Mouse (Mus musculus): ENCODE results near the gene Serpina3a. TPM values are rescaled to one million over a fixed set of nuclear protein-coding genes. Genes with fewer than 3 reads are reported as not detected.

Gene Serpina3a
- polyA plus RNA-seq, 1 experiment = not detected

DNA sequence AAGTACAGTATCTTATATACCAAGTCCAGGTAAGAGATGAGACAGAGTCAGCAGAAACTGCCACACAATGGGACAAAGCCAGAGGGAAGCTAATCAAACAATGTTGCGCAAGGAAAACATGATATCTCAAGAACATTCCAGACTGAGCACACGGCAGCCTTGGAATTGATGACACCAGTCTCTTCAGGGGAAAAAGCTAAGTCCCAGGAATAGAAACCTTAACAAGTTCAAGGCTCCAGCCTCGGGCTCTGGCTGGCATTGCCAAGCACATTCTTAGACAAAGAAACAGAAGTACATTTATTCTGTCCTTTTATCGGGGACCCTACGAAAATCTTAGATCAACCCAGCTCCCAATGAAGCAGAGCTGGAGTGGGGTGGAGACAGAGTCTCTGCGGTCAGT is 11.8 kb upstream of the Serpina3a start, which contains the start of gene Serpina5:
Gene Serpina5, plus strand, starts transcription at position 346 of the 400 bp plus-strand sequence.
- H3K27ac ChIP-seq (ENCODE audit: insufficient read depth, low read length) = no peak within 1 kb of the TSS
- no peaks in the 10 kb centered on the region for H3K4me1 ChIP-seq (ENCODE audit: control insufficient read depth, insufficient read depth, low read length)
- TF ChIP-seq CTCF (IDR thresholded peaks at IDR 0.05; ENCODE audit: extremely low read depth, insufficient read depth, low read length) (no peak), POLR2A (IDR thresholded peaks at IDR 0.05; ENCODE audit: extremely low read depth, insufficient read depth, low read length) (no peak)
- no peak within 1 kb of the TSS for H3K4me3 ChIP-seq (ENCODE audit: insufficient read depth, low read length)

- TF ChIP-seq POLR2A (IDR thresholded peaks at IDR 0.05; ENCODE audit: extremely low read depth, insufficient read depth, low read length) = no peak
- no peak for TF ChIP-seq CTCF (IDR thresholded peaks at IDR 0.05; ENCODE audit: extremely low read depth, insufficient read depth, low read length)
- Histone ChIP-seq H3K27ac (ENCODE audit: insufficient read depth, low read length) (no peak overlapping the region), H3K4me1 (ENCODE audit: control insufficient read depth, insufficient read depth, low read length) (no peaks in the 10 kb centered on the region), H3K4me3 (ENCODE audit: insufficient read depth, low read length) (no peak overlapping the region)
These were observed 6.7 kb upstream of the Serpina3a start for GRCm38 (mm10) chr12:104105847-104106246.

GRCm38 (mm10) chr12:104106919-104107318 is 5.6 kb upstream of the Serpina3a start:
- H3K4me3 ChIP-seq (ENCODE audit: insufficient read depth, low read length) = no peak overlapping the region
- no peak for TF ChIP-seq CTCF (IDR thresholded peaks at IDR 0.05; ENCODE audit: extremely low read depth, insufficient read depth, low read length)
- TF ChIP-seq POLR2A (IDR thresholded peaks at IDR 0.05; ENCODE audit: extremely low read depth, insufficient read depth, low read length) = no peak
- H3K27ac ChIP-seq (ENCODE audit: insufficient read depth, low read length) = no peak overlapping the region
- H3K4me1 ChIP-seq (ENCODE audit: control insufficient read depth, insufficient read depth, low read length) = no peaks in the 10 kb centered on the region

DNA sequence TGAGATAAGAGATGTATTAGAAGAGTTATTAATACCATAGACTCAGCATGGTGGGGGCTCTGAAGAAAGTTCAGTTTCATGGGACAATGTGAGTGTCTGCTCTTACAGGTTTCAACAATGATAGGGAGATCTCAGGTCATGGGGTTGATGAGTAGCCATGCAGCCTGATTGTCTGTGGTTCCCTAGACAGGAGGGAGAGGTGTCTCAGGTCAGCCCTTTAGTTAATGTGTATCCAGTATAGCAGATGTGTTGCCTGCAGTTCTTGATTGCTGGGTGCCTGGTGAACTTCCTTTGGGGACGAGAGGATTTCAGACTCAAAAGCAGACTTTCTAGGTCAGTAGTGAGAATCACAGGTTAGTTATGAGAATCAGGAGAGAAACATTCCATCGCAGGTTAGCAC is 4.0 kb upstream of the Serpina3a start:
- H3K4me1 ChIP-seq (ENCODE audit: control insufficient read depth, insufficient read depth, low read length) = no peaks in the 10 kb centered on the region
- H3K4me3 ChIP-seq (ENCODE audit: insufficient read depth, low read length) = no peak overlapping the region
- no peak overlapping the region for H3K27ac ChIP-seq (ENCODE audit: insufficient read depth, low read length)
- TF ChIP-seq CTCF (IDR thresholded peaks at IDR 0.05; ENCODE audit: extremely low read depth, insufficient read depth, low read length) = no peak

GRCm38 (mm10) chr12:104114921-104115579 is 2.5 kb downstream of the Serpina3a start:
- H3K27ac ChIP-seq (ENCODE audit: insufficient read depth, low read length) = no peak overlapping the region
- no peak overlapping the region for H3K4me3 ChIP-seq (ENCODE audit: insufficient read depth, low read length)
- H3K4me1 ChIP-seq (ENCODE audit: control insufficient read depth, insufficient read depth, low read length) = no peaks in the 10 kb centered on the region
- TF ChIP-seq CTCF (IDR thresholded peaks at IDR 0.05; ENCODE audit: extremely low read depth, insufficient read depth, low read length) = no peak

- TF ChIP-seq POLR2A (IDR thresholded peaks at IDR 0.05; ENCODE audit: extremely low read depth, insufficient read depth, low read length) = no peak
- no peak for TF ChIP-seq CTCF (IDR thresholded peaks at IDR 0.05; ENCODE audit: extremely low read depth, insufficient read depth, low read length)
- Histone ChIP-seq H3K4me1 (ENCODE audit: control insufficient read depth, insufficient read depth, low read length) (no peaks in the 10 kb centered on the region), H3K27ac (ENCODE audit: insufficient read depth, low read length) (no peak overlapping the region), H3K4me3 (ENCODE audit: insufficient read depth, low read length) (no peak overlapping the region)
These were observed 10.6 kb downstream of the Serpina3a start for GRCm38 (mm10) chr12:104123097-104123496.

DNA sequence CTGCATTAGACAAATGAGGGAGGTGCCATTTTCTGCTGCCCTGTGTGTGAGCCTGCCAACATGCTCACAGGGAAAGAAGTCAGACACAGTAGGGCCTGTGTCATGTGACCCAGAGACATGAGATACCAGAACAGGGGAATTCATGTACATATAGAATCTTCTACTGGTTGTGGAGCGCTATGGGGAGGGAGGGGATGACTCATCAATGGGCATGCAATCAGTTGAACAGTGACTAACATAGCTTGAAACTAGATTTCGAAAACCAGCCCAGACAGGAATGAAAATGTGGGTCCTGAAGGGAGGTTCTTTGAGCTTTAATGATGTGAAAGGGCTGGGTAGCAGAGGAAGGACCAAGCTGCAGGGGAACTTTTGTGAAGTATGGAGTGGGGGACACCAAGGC is 11.5 kb downstream of the Serpina3a start:
- Histone ChIP-seq H3K27ac (ENCODE audit: insufficient read depth, low read length) (no peak overlapping the region), H3K4me3 (ENCODE audit: insufficient read depth, low read length) (no peak overlapping the region), H3K4me1 (ENCODE audit: control insufficient read depth, insufficient read depth, low read length) (no peaks in the 10 kb centered on the region)
- TF ChIP-seq CTCF (IDR thresholded peaks at IDR 0.05; ENCODE audit: extremely low read depth, insufficient read depth, low read length) (no peak), POLR2A (IDR thresholded peaks at IDR 0.05; ENCODE audit: extremely low read depth, insufficient read depth, low read length) (no peak)

- Histone ChIP-seq H3K4me3 (ENCODE audit: insufficient read depth, low read length) (no peak overlapping the region), H3K27ac (ENCODE audit: insufficient read depth, low read length) (no peak overlapping the region), H3K4me1 (ENCODE audit: control insufficient read depth, insufficient read depth, low read length) (no peaks in the 10 kb centered on the region)
- TF ChIP-seq CTCF (IDR thresholded peaks at IDR 0.05; ENCODE audit: extremely low read depth, insufficient read depth, low read length) (no peak), POLR2A (IDR thresholded peaks at IDR 0.05; ENCODE audit: extremely low read depth, insufficient read depth, low read length) (no peak)
These were observed 12.6 kb downstream of the Serpina3a start for GRCm38 (mm10) chr12:104125021-104125560.

DNA sequence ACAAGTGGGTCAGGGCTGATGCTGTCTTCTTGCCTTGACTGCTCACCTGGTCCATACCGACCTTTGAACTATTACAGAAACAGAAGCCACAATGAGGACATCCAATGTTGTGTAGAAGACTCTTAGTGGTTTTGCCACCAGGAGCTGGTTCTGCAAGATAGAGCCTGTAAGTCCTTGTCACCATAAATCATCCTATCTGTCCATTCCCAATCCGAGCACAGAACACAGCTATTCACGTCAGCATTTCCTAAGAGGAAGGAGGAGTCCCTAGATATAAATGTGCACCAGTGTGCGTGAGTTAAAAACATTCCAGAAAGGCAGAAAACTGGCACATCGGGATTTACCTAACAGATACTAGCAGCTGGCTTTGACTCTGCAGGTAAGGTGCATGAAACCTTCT is 15.2 kb downstream of the Serpina3a start, which contains the start of gene Serpina3b:
Gene Serpina3b, plus strand, starts transcription at position 301 of the 400 bp plus-strand sequence.
- Histone ChIP-seq H3K4me3 (ENCODE audit: insufficient read depth, low read length) (no peak within 1 kb of the TSS), H3K27ac (ENCODE audit: insufficient read depth, low read length) (no peak within 1 kb of the TSS), H3K4me1 (ENCODE audit: control insufficient read depth, insufficient read depth, low read length) (no peaks in the 10 kb centered on the region)
- TF ChIP-seq POLR2A (IDR thresholded peaks at IDR 0.05; ENCODE audit: extremely low read depth, insufficient read depth, low read length) = no peak
- TF ChIP-seq CTCF (IDR thresholded peaks at IDR 0.05; ENCODE audit: extremely low read depth, insufficient read depth, low read length) = no peak

GRCm38 (mm10) chr12:104131041-104131440 is 18.5 kb downstream of the Serpina3a start:
- no peak for TF ChIP-seq CTCF (IDR thresholded peaks at IDR 0.05; ENCODE audit: extremely low read depth, insufficient read depth, low read length)
- no peak for TF ChIP-seq POLR2A (IDR thresholded peaks at IDR 0.05; ENCODE audit: extremely low read depth, insufficient read depth, low read length)
- Histone ChIP-seq H3K4me1 (ENCODE audit: control insufficient read depth, insufficient read depth, low read length) (no peaks in the 10 kb centered on the region), H3K4me3 (ENCODE audit: insufficient read depth, low read length) (no peak overlapping the region), H3K27ac (ENCODE audit: insufficient read depth, low read length) (no peak overlapping the region)

Data from cortical plate, adult 2 months (tissue).